Mouse (Mus musculus) liver (tissue): ENCODE data around the gene Camta1.
"Not testable (repeated sequence)": the region's sequence is repeated elsewhere in the genome, so short reads cannot be mapped to it uniquely, and the experiment has no call there.

Source experiments
- DNase-seq: peaks from one replicate; pipeline ENCODE4 v3.0.0-alpha.2; 2020; ENCODE audit warnings: mixed read lengths

Gene Camta1

DNA sequence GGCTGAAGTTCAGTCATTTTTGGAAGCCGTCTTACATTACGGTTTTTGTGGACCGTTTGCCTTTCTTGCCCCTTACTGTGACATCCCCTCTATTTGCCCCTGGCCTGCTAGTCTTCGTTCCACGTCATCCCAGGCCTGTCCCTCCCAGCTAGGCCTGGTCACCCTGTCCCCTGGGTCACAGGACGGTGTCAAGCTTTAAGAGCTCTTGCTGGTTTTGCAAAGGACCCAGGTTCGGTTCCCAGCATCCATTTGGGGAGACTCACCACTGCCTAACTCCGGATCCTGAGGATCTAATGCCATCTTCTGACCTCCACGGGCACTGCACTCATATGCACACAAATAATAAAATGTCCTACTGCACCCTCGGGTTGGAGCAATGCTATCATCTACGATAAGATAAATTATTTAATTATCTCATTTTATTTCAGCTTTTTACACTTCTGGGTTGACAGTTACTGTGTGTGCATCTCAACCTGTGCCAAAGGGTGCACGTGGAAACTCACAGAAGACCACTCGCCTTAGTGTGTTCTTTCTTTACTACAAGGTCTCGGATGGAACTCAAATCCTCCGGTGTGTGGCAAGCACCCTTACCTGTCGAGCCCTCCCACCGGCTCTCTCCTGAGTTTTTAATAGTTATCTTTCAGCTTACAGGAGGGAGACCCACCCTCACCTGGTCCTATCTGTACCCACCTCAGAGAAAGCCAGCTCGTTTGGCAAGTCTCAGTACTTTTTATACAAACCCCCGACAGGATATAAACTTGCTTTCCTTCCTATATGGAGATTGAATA is 951.3 kb downstream of the Camta1 start:
- peak; percentile 22 for DNase-seq

DNA sequence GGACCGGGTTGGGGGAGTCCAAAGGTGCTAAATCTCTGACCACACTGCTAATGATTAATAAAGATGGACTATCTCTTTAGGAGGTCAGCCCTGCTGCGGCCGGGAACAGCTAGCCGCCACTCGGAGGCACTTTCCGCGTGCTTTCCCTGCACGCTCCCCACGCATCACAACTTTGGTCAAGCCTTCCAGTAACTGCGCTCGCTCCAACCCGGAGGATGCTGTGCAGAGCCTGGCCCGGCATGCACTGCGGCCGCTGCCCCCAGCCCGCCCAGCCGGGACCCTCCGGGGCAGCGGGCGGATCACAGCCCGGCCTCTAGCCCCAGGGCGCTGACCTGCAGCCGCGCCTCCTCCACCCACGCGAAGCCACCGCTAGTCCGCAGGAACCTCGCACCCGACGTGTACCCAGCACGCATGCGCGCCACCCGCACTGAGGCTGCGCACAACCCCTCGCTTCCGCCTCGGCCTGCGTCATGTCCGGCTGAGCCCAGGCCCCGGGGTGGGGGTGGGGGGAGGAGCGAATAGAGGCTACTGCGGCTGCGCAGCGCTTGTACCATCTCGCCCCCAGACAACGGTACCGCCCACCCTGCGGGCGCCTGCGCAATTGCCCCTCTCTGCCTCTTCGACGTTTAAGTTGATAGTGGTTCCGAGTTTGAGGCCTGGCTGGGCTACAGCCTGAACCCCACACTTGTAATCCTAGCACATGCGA is 952.1 kb downstream of the Camta1 start:
- DNase-seq = peak; percentile 99

DNA sequence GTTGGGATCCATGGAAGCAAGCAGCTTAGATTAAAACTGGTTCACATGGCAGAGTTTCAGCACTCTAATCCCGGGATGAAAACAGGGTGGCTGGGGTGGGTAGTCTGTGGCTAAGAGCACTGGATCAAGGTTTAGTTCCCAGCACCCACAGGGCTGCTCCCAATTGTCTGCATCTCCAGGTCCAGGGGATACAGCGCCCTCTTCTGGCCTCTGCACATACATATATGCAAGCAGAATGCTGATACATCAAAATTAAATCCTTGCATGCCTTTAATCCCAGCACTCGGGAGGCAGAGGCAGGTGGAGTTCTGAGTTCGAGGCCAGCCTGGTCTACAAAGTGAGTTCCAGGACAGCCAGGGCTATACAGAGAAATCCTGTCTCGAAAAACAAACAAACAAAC is 953.2 kb downstream of the Camta1 start:
- DNase-seq = peak; percentile 62

DNA sequence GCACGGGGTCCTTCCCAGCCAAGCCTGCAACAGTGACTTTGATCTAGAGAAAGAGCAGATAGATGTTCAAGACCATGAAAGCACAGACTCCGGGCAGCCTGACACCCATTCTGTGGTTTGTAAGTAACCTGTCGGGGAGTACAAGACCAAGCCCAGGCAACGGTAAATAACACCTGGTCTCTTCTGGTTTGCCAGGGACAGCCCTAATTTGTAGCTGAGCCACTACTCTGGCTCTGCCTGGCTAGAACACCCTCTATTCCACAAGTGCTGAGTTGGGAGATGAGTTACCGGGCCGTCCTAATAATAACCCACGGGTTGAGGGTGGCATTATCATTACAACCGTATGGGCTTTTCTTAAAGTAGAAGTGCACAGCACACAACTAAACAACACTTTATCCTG is 954.6 kb downstream of the Camta1 start:
- no peak for DNase-seq

DNA sequence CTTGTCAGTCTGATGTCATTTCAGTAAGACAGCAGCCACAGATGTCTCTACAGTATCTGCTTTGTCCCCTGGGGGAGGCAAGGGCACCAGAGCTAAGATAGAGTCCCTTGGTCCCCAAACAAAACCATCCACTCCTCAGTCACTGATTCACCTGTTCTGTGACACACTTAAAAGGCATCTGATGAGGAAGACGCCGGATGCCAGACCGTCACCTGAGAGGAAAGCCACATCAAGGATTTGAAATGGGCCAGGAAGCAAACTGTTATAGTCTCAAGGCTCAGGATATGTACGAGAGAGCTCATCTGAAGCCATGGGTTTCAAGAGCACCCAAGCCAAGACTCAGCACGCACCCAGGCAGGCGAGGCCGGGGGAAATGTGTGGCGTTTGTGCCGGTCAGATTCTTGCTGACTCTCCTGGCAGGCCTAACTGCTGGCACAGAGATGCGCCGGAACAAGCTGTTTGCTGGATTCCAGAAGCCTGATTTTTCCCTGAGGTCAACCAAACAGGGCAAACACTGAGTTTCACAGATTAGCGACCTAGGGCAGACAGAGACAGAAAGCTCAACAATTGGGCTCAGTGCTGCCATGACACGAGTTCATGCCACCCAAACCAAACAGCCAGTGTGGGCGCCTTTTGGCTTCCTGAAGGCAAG is 958.5 kb downstream of the Camta1 start:
- no peak for DNase-seq

DNA sequence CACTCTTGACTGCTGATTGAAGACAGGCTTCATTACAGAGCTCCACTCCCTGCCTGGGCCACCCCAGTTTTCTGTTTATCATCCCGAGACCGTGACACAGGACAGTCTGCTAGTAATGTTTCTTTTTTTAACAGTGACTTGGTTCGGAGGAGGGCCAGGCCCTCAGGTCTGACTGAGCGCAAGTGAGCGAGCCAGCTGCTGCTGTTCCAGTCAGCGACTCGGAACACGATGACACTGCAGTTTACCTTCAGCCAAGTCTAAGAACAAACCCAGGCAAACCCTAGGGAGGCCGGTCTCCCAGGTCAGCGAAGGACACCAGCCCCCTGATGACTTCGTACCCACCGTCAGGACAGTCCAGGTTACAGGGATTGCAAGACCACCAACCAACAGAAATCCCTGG is 959.6 kb downstream of the Camta1 start:
- no peak for DNase-seq

DNA sequence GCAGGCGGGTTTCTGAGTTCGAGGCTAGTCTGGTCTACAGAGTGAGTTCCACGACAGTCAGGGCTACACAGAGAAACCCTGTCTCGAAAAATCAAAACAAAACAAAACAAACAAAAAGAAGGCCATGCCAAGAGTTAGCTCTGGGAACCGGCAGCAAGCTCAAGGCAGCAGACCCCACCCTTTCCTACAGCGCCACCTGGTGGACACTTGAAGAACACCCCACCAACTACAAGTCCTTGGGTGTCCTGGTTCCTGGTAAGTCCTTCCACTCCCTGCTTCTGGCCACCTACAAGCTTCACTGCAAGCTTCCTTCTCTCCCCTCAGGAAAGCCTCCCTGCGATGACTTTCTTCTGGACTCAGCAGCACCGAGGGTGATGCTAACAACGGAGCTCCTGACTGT is 960.0 kb downstream of the Camta1 start:
- peak; percentile 81 for DNase-seq

DNA sequence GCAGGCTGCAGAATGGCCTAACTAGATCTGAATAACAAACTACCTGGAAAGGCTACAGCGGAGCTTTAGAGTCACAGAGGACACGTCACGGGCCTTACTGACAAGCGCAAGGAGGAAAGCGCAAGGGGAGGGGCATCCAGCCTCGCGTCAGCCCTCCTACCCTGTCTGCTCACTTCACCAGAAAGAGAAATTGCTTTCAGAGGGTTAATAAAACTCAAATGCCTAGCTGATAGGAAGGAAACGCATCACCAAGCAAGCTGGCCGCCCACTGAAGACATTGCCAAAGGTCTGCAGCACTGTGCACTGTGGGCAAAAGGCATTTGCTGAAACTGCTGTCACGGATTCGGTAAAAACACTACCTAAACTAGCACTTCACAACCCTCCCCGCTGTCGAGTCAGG is 961.2 kb downstream of the Camta1 start:
- no peak for DNase-seq

DNA sequence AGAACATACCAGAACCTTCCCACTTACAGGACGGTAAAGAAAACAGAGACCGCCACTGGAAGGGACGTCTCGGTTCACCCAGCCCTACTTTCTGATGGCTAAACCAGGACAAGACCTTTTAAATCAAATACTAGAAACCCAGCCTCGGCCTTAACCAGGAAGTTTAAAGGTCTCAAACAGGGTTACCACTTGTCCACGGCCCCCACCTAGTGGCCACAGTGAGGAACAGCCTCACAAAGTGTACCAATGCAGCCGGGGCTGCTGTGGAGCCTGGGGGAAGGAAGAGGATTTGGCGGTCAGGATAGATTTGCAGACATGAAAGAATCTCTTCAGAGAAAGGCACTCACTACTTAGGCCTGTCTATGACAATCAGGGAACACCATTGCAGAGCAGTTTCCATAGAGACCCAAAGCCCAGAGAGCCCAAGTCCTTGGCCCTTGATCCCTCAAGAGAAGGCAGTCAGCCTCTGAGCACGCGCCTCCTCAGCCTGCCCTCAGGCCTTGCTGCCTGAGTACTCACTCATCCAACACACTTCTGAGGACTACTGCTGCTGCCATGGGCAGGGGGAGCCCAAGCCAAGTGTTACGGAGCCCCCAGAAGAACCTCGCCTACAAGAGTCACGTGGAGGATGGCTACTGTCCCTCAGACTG is 962.8 kb downstream of the Camta1 start:
- DNase-seq = peak; percentile 77

DNA sequence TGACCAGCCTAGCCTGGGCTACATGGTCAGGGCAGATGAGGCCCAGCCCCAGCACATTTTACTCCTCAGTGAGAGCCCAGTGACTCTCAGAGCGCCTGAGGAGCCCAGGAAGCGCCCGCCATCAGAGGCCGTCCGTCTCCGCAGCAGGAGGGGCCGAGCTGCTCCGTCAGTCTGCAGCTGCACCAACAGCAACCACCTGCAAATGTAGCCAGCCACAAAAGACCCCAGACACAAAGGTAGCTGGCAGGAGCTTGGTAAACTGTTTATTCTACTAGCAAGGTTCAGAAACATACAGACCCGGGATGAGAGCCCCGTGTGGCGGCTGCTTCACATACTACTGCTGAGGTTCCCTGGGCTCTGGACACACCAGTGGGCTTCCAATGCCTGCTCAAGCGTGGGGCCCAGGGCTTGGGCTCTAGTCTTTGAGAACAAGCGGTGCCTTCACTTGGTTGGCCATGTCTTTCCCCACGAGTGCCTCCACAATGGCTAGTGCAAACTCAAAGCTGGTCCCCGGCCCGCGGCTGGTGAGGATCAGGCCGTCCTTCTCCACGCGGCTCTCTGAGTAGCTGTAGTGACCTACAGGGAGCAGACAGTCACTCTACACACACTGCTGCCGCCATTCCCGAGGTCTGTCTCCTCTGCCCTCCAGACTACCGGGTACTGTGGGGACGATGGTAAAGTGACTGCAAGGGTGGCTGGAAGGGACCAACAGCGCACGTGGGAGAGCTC is 964.6 kb downstream of the Camta1 start:
- DNase-seq = no peak

DNA sequence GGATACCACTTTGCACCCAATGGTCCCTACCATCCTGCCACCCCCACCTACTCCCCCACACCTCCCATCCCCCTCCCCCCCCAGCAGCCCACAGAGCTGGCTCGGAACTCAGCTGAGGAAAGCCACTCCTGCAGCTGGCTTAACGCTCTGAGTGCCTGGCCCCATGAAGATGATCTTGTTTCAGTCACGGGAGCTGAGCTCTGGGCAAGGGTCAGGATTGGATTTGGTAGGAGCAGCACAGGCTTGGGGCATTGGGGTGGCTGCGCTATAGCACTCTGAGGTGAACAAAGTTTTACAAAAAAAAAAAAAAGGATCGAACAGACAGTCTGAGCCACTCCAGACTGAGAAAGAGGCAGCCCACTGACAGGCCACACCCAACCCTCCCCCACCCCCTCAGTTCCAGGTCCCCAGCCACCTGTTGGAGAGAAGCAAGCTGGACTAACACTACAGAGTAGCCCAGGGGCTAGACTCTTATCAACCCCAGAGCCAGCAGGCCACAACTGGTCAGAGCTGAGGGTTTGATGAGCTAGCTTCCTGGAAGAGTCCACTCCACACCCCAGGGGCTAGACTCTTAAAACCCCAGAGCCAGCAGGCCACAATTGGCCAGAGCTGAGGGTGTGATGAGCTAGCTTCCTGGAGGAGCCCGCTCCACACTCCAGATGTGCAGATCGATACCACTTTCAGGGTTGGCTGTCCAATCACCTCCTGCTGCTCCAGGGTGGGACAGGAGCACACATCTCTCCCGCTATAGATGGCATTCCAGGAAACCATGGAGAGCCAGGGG is 966.8 kb downstream of the Camta1 start:
- no peak for DNase-seq

DNA sequence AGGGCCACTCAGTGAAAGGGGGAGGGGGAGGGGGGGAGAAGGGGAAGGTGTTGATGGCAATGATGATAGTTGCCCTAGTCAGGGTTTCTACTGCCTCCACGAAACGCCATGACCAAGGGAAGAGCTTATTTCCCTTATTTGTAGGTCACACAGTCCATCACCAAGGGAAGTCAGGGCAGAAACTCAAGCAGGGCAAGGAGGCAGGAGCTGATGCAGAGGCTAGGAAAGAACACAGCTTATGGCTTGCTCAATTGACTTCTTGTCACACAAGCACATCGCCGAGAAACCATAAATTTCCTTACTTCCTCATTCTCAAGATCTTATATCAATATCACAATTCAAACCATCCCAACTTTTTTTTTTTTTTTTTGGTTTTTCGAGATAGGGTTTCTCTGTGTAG is 970.4 kb downstream of the Camta1 start:
- no peak for DNase-seq

DNA sequence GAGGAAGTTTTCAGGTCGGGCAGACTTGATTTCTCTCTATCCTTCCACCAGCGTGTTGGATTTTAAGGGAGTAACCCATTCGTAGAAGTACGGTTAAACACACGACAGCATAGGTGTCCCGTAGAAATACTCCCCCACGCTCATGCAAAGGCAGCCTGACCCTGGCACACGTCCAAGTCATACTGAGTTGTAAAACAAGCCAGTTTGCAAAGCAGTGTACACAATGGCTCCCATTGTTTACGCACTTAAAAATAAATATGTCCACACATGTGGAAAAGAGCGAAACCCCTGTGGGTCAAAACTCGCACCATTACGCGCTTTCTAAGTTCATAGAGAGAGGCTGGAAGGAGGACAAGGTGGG is 971.7 kb downstream of the Camta1 start:
- peak; percentile 47 for DNase-seq

DNA sequence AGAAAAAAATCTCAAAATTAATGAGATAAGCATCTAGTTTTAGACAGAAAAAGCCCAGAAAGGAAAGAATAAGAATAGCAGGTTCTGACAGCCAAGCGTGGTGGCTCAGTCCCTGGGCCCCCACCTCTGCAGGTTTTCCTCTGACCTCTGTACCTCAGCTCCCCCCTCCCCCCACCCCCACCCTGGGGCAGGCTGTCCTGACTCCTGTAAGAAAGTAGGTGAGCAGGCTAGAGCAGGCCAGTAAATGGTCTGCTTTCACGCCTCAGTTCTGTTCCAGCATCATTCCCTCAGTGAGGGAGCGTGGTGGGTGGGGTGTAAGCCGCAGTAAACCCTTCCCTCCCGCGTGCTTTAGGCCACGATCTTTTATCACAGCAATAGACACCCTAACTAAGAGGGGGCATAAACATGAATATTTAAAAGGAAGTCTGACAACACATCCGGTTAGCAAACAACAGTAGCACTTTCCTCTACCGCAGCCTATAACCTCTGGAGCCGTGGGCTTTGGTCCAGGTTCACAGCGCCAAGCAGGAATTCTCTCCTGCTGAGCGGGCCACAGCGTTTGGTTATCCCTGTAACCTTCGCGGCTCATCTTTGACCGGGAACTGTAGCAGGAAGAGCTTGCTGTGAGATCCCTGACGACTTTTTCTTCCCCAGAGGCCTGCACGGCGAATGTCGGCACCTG is 972.3 kb downstream of the Camta1 start:
- peak; percentile 30 for DNase-seq

DNA sequence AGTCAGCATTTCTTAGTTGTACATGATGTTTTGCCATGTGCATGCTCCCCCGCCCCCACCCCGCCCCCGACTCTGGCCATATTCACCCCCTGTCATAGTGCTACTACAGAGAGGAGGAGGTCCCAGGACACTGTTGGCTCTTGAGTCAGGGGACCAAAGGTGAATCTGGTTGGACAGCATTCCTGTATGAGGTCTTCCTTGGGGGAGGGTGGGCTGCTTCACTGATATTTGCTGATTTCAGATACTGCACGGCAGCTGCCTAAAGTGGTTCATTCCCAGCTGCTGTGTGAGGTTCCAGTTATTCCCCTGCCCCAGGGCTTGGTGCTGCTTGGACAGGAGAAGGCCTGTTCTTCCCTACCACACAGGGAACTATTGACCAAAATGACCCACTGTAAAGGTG is 973.2 kb downstream of the Camta1 start:
- no peak for DNase-seq

DNA sequence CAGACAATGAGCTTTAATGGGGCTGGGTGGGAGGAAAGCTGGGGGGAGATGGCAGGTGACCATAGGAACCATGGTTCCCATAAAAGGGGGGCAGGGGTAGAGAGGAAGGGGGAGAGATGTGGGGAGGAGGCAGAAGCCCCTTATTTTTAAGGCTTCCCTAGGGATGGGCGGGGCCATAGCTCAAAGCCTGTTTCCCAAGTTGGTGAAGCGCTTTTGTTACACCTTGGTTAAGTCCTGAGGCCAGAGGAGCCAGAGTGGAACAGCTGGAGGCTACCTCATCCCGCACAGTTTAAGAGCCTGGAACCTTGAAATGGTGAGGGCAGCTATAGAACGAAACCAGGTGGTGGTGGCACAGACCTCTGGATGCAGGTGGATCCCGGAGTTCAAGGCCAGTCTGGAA is 973.8 kb downstream of the Camta1 start:
- no peak for DNase-seq

DNA sequence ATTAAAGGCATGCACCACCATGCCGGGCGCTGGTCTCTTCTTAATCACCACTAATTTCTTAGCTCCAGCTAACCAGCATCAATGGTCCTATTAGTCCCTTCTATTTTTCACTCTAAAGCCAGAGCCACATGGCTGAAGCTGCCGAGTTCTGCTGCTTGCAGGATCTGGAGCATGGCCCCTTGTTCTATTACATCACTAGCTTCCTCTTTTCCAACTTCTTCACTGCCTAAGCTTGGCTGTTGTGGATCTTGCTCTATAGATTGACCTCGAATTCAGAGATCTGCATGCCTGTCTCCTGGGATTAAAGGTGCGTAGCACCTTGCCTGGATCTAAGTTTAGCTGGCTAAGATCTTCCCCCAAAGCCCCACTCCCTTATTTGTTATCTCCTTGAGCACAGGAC is 979.0 kb downstream of the Camta1 start:
- no peak for DNase-seq

DNA sequence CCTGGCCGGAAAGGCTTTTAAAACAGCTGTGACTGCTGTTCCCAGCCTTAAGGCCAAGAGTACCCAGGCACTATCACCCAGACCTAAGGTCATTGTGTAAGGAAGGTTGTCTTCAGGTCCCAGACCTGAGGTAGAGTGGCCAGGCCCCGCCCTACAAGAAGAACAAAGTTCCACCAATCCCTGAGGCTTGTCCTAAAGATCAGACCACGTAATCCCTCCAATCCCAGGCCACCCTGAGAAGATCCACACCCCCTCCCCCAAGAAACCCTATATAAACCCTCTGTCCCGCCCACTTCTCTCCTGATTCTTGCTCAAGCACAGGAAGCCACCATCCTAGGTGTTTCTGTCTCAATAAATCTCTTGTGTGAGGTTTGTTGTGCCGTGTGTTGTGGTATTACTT is 981.3 kb downstream of the Camta1 start:
- DNase-seq = no peak

DNA sequence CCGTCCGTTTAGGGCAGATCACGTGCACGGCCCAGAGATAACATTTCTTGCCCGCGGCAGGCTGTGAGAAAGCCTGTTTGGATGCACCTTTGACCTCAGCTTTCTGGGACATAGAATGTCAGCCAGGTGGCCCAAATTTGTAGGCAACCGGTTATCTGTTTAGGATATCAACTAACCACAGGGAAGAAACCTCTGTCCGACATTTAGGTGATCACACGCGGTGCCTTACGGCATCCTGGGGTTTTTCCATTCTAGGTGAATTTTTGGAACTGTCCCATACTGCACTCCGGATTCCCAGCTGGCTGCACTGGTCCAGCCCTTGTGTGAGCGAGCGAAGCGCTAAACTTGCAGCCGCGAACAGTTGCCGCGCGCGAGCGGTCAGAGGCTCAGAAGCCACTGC is 982.0 kb downstream of the Camta1 start:
- no peak for DNase-seq

DNA sequence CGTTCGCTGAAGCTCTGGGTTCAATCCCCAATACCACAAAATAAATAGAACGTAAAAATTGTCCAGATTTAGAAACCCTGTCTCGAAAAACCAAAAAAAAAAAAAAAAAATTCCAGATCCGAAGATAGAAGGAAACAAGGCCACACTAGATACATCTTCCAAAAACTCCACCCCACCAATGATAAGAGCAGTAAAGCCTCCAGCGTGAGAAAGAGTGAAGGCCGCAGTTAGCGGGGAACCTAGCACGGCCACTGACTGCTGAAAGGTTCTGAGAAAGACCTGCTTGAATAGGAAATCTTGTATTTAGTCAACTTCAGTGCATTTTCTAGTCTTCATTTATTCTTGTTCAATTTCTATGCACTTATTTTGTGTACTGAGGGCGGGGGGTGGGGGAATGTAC is 986.3 kb downstream of the Camta1 start:
- DNase-seq = no peak

DNA sequence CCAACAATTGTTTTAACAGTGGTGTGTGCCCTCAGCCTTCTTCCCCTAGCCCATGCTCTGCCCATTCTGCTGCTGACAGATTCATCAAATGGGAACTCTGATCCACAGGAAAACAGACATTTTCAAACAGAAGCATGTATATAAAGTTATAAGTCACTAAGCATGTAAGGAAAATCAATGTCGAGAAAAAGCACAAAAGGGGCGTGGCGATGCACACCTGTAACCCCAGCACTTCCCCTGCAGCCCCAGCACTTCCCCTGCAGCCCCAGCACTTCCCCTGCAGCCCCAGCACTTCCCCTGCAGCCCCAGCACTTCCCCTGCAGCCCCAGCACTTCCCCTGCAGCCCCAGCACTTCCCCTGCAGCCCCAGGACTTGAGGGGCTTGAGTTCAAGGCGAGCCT is 987.3 kb downstream of the Camta1 start:
- not testable (repeated sequence) for DNase-seq
